7 mouse cellular contexts compared by ENCODE assay signal in genomic region chr2:153108313-153109264, GRCm38 (mm10). TPM values are rescaled to one million over a fixed set of nuclear protein-coding genes. Genes with fewer than 3 reads are reported as not detected.
DNase-seq lines count a peak whose midpoint lies in the region; ATAC-seq and TF ChIP-seq lines count a peak whose summit lies in the region.

Hck (plus strand) TSS chr2:153108468.

- H3K36me3 ChIP-seq in forebrain, embryonic 16.5 days (ENCODE audit: control insufficient read depth, insufficient read depth) = no peaks in the 10 kb centered on the region
- H3K36me3 ChIP-seq in hindbrain, embryonic 16.5 days (ENCODE audit: control insufficient read depth, insufficient read depth, low read length) = no peaks in the 10 kb centered on the region
- H3K36me3 ChIP-seq in liver, embryonic 11.5 days (ENCODE audit: control insufficient read depth, insufficient read depth, low read length) = no peaks in the 10 kb centered on the region
- H3K36me3 ChIP-seq in midbrain, embryonic 16.5 days (ENCODE audit: control insufficient read depth, insufficient read depth, low read length) = no peaks in the 10 kb centered on the region

- peak; percentile 8; the same call in 1 of the 2 replicates for TF ChIP-seq CTCF in bone marrow, adult 2 months (IDR thresholded peaks at IDR 0.05; ENCODE audit: control insufficient read depth, insufficient read depth, low read length)

- H3K4me1 ChIP-seq in bone marrow, adult 2 months (ENCODE audit: control insufficient read depth, insufficient read depth, low read length) = peaks cover 7% of the 10 kb centered on the region
- peaks cover 11% of the 10 kb centered on the region for H3K4me1 ChIP-seq in forebrain, embryonic 16.5 days (replicated peaks; ENCODE audit: control insufficient read depth, insufficient read depth, low read length)
- H3K4me1 ChIP-seq in hindbrain, embryonic 16.5 days (ENCODE audit: control insufficient read depth, insufficient read depth, low read depth, low read length) = peaks cover 5% of the 10 kb centered on the region
- H3K4me1 ChIP-seq in liver, embryonic 11.5 days (replicated peaks; ENCODE audit: control insufficient read depth, insufficient read depth, low read length) = peaks cover 3% of the 10 kb centered on the region
- peaks cover 11% of the 10 kb centered on the region for H3K4me1 ChIP-seq in midbrain, embryonic 16.5 days (ENCODE audit: control insufficient read depth, insufficient read depth, low read length)

- H3K4me3 ChIP-seq in bone marrow, adult 2 months (replicated peaks; ENCODE audit: control insufficient read depth, low read depth, low read length) = peak within 1 kb of the TSS; percentile 67
- H3K4me3 ChIP-seq in forebrain, embryonic 16.5 days (replicated peaks; ENCODE audit: low read length) = peak within 1 kb of the TSS; percentile 42
- peak within 1 kb of the TSS; percentile 52 for H3K4me3 ChIP-seq in hindbrain, embryonic 16.5 days (ENCODE audit: low read length)
- peak within 1 kb of the TSS; percentile 50 for H3K4me3 ChIP-seq in liver, embryonic 11.5 days (ENCODE audit: low read depth, low read length)
- H3K4me3 ChIP-seq in midbrain, embryonic 16.5 days (ENCODE audit: low read depth, low read length) = peak within 1 kb of the TSS; percentile 46

- 3% methylated on average over 52 of the region's 52 CpGs for WGBS in bone marrow, adult 2 months
- 3% methylated on average over 52 of the region's 52 CpGs for WGBS in forebrain, embryonic 16.5 days
- 4% methylated on average over 51 of the region's 52 CpGs for WGBS in hindbrain, embryonic 16.5 days
- WGBS in liver, embryonic 11.5 days = 3% methylated on average over 50 of the region's 52 CpGs
- WGBS in midbrain, embryonic 16.5 days = 4% methylated on average over 46 of the region's 52 CpGs

- peak within 1 kb of the TSS; percentile 92 for H3K27ac ChIP-seq in bone marrow, adult 2 months (ENCODE audit: control insufficient read depth, insufficient read depth, low read depth, low read length, poor library complexity)
- H3K27ac ChIP-seq in forebrain, embryonic 16.5 days (ENCODE audit: low read length) = no peak within 1 kb of the TSS
- no peak within 1 kb of the TSS for H3K27ac ChIP-seq in hindbrain, embryonic 16.5 days (ENCODE audit: low read depth, low read length)
- H3K27ac ChIP-seq in liver, embryonic 11.5 days (ENCODE audit: low read depth, low read length) = no peak within 1 kb of the TSS
- H3K27ac ChIP-seq in midbrain, embryonic 16.5 days (ENCODE audit: low read length) = no peak within 1 kb of the TSS

- H3K9ac ChIP-seq in forebrain, embryonic 16.5 days (replicated peaks; ENCODE audit: low read depth, low read length) = peak within 1 kb of the TSS; percentile 43
- peak within 1 kb of the TSS; percentile 68 for H3K9ac ChIP-seq in hindbrain, embryonic 16.5 days (ENCODE audit: low read depth, low read length)
- H3K9ac ChIP-seq in liver, embryonic 11.5 days (ENCODE audit: low read depth, low read length) = no peak within 1 kb of the TSS
- peak within 1 kb of the TSS; percentile 54 for H3K9ac ChIP-seq in midbrain, embryonic 16.5 days (ENCODE audit: low read depth, low read length)

- H3K27me3 ChIP-seq in forebrain, embryonic 16.5 days (replicated peaks; ENCODE audit: control insufficient read depth, insufficient read depth, low read length) = peaks cover 22% of the 10 kb centered on the region
- peaks cover 20% of the 10 kb centered on the region for H3K27me3 ChIP-seq in hindbrain, embryonic 16.5 days (replicated peaks; ENCODE audit: control insufficient read depth, insufficient read depth, low read length)
- peaks cover 53% of the 10 kb centered on the region for H3K27me3 ChIP-seq in liver, embryonic 11.5 days (replicated peaks; ENCODE audit: control insufficient read depth, insufficient read depth, low read length)
- H3K27me3 ChIP-seq in midbrain, embryonic 16.5 days (ENCODE audit: control insufficient read depth, insufficient read depth, low read depth, low read length) = peaks cover 9% of the 10 kb centered on the region

- peak within 1 kb of the TSS; percentile 70 for H3K4me2 ChIP-seq in forebrain, embryonic 16.5 days (ENCODE audit: low read length)
- peak within 1 kb of the TSS; percentile 90 for H3K4me2 ChIP-seq in hindbrain, embryonic 16.5 days (ENCODE audit: low read length)
- H3K4me2 ChIP-seq in liver, embryonic 11.5 days = peak within 1 kb of the TSS; percentile 85
- H3K4me2 ChIP-seq in midbrain, embryonic 16.5 days (ENCODE audit: low read length) = peak within 1 kb of the TSS; percentile 76

- H3K9me3 ChIP-seq in forebrain, embryonic 16.5 days (ENCODE audit: control insufficient read depth, low read length) = no peaks in the 10 kb centered on the region
- no peaks in the 10 kb centered on the region for H3K9me3 ChIP-seq in hindbrain, embryonic 16.5 days (ENCODE audit: control insufficient read depth, low read length)
- no peaks in the 10 kb centered on the region for H3K9me3 ChIP-seq in liver, embryonic 11.5 days (ENCODE audit: control insufficient read depth, low read length)
- no peaks in the 10 kb centered on the region for H3K9me3 ChIP-seq in midbrain, embryonic 16.5 days (replicated peaks; ENCODE audit: control insufficient read depth, low read length, poor library complexity, severe bottlenecking)

- peak; percentile 21 for DNase-seq in NIH3T3 (ENCODE audit: low read depth)
- peak; percentile 61 for DNase-seq in liver, embryonic 11.5 days (ENCODE audit: low spot score)
- DNase-seq in testis, postnatal 10 days (ENCODE audit: low spot score) = peak; percentile 86

- no peak for ATAC-seq in forebrain, embryonic 16.5 days
- peak; percentile 56 for ATAC-seq in hindbrain, embryonic 16.5 days
- ATAC-seq in liver, embryonic 11.5 days (replicated peaks; ENCODE audit: low FRiP score) = no peak; the same call in 1 of the 2 replicates
- peak; percentile 58 for ATAC-seq in midbrain, embryonic 16.5 days

- peak; percentile 51; the same call in 1 of the 2 replicates for TF ChIP-seq POLR2A in bone marrow, adult 2 months (IDR thresholded peaks at IDR 0.05; ENCODE audit: borderline replicate concordance, control insufficient read depth, low read depth, low read length)

RNA-seq across cellular contexts. Expression of gene Hck, which starts in this region (rescaled TPM):
- 20.0 and 54.3 TPM in 2 replicates for polyA plus RNA-seq in bone marrow, adult 2 months (2011; ENCODE audit: insufficient read depth, insufficient read length, low replicate concordance, missing spikeins)
- polyA plus RNA-seq in forebrain, embryonic 16.5 days (2015; fragmentation: Nextera tagmentation; extraction: Ambion mirVana) = 1.8 and 2.1 TPM in 2 replicates
- polyA plus RNA-seq in hindbrain, embryonic 16.5 days (2015; fragmentation: Nextera tagmentation; extraction: Ambion mirVana) = 4.3 and 5.3 TPM in 2 replicates
- 5.1 and 5.2 TPM in 2 replicates for polyA plus RNA-seq in liver, embryonic 11.5 days (2014; fragmentation: Nextera tagmentation; extraction: Ambion mirVana)
- 3.4 and 4.9 TPM in 2 replicates for polyA plus RNA-seq in midbrain, embryonic 16.5 days (2015; fragmentation: Nextera tagmentation; extraction: Ambion mirVana)

Comparison
In these comparisons a context has a peak if more than half of its experiments do, and no peak if none do; other contexts are left out.
1. DNase-seq: peak in every context shown above with its lines; median percentile 86 in testis, postnatal 10 days; 61 in liver, embryonic 11.5 days; 21 in NIH3T3.
2. ATAC-seq: peak in hindbrain, embryonic 16.5 days (single experiment) and midbrain, embryonic 16.5 days (single experiment); none in forebrain, embryonic 16.5 days (single experiment) and liver, embryonic 11.5 days (single experiment).
3. Peak in every context shown above with its lines, with median percentiles within 50 percentile points of each other: H3K4me3 ChIP-seq and H3K4me2 ChIP-seq.